Mouse (Mus musculus): ENCODE data around the gene Fkbpl. TPM values are rescaled to one million over a fixed set of nuclear protein-coding genes. Genes with fewer than 3 reads are reported as not detected.

Fkbpl gene
- total and polyA plus RNA-seq, 3 experiments = 6.4 to 7.0 TPM; not detected in 1

GRCm38 (mm10) chr17:34605609-34606008 lies 39.0 kb upstream of the Fkbpl start (continued):
- TF ChIP-seq HCFC1 (IDR thresholded peaks at IDR 0.05; ENCODE audit: low read depth, low read length) = peak; percentile 85

GRCm38 (mm10) chr17:34606186-34607039 lies 38.2 kb upstream of the Fkbpl start:
- Histone ChIP-seq H3K9ac (ENCODE audit: control insufficient read depth, low read depth, low read length, poor library complexity, severe bottlenecking) (peak overlapping the region; percentile 92), H3K79me2 (ENCODE audit: control insufficient read depth, insufficient read depth, low read length, poor library complexity) (peaks cover 53% of the 10 kb centered on the region), H3K4me3 (ENCODE audit: control insufficient read depth in 1 of 2, insufficient read depth in 1 of 2, low read depth in 2 of 2, low read length in 2 of 2) (peak overlapping the region; percentile 95 to 99), H3K27ac (ENCODE audit: control insufficient read depth, low read depth, low read length) (peak overlapping the region; percentile 39), H3K27me3 (ENCODE audit: control insufficient read depth in 1 of 2, insufficient read depth in 2 of 2, low read length in 2 of 2) (no peaks in the 10 kb centered on the region), H3K36me3 (ENCODE audit: control insufficient read depth in 1 of 2, insufficient read depth in 2 of 2, low read length in 2 of 2) (peaks cover 0 to 10% of the 10 kb centered on the region in 2 experiments; a peak in 2 of 4 replicates), H3K9me3 (replicated peaks; ENCODE audit: insufficient read depth, low read length) (no peaks in the 10 kb centered on the region), H3K4me1 (ENCODE audit: control insufficient read depth in 1 of 2, insufficient read depth in 2 of 2, low read length in 2 of 2) (peaks cover 6 to 26% of the 10 kb centered on the region in 2 experiments; a peak in 3 of 4 replicates)
- TF ChIP-seq MAFK (IDR thresholded peaks at IDR 0.05; ENCODE audit: borderline replicate concordance, low read depth, low read length) (no peak), RAD21 (IDR thresholded peaks at IDR 0.05; ENCODE audit: low read depth, low read length) (no peak), SIN3A (IDR thresholded peaks at IDR 0.05; ENCODE audit: low read length) (no peak; the same call in 1 of the 2 replicates), NRF1 (IDR thresholded peaks at IDR 0.05; ENCODE audit: insufficient read depth, low read depth, low read length, poor library complexity, severe bottlenecking) (no peak), CTCF (IDR thresholded peaks at IDR 0.05 in 2 of 3, conservative IDR thresholded peaks at IDR 0.05 in 1 of 3; ENCODE audit: control insufficient read depth in 1 of 3, insufficient read depth in 1 of 3, low read depth in 2 of 3, low read length in 3 of 3, poor library complexity in 1 of 3, severe bottlenecking in 1 of 3) (no peak), CHD1 (IDR thresholded peaks at IDR 0.05; ENCODE audit: low read depth, low read length) (no peak)
- DNase-seq (ENCODE audit: low read depth, low spot score) = no peak

GRCm38 (mm10) chr17:34607997-34608396 lies 36.6 kb upstream of the Fkbpl start:
- Histone ChIP-seq H3K36me3 (ENCODE audit: control insufficient read depth in 1 of 2, insufficient read depth in 2 of 2, low read length in 2 of 2) (peaks cover 0 to 15% of the 10 kb centered on the region in 2 experiments; a peak in 2 of 4 replicates), H3K4me1 (ENCODE audit: control insufficient read depth in 1 of 2, insufficient read depth in 2 of 2, low read length in 2 of 2) (peaks cover 9 to 31% of the 10 kb centered on the region in 2 experiments; a peak in 3 of 4 replicates), H3K79me2 (ENCODE audit: control insufficient read depth, insufficient read depth, low read length, poor library complexity) (peaks cover 43% of the 10 kb centered on the region)

More at GRCm38 (mm10) chr17:34607997-34608396, 36.6 kb upstream of the Fkbpl start:
- no peak overlapping the region for H3K4me3 ChIP-seq (ENCODE audit: control insufficient read depth in 1 of 2, insufficient read depth in 1 of 2, low read depth in 2 of 2, low read length in 2 of 2)
- no peaks in the 10 kb centered on the region for H3K9me3 ChIP-seq (replicated peaks; ENCODE audit: insufficient read depth, low read length)
- no peak for TF ChIP-seq GATA1 (IDR thresholded peaks at IDR 0.05; ENCODE audit: low read depth, low read length)
- no peak for TF ChIP-seq ZMIZ1 (IDR thresholded peaks at IDR 0.05; ENCODE audit: low read depth, low read length)
- TF ChIP-seq CHD1 (IDR thresholded peaks at IDR 0.05; ENCODE audit: low read depth, low read length) = no peak
- TF ChIP-seq POLR2A (IDR thresholded peaks at IDR 0.05; ENCODE audit: control insufficient read depth in 1 of 2, insufficient read depth in 1 of 2, low read depth in 1 of 2, low read length in 2 of 2, poor library complexity in 1 of 2) = no peak
- no peak for TF ChIP-seq HCFC1 (IDR thresholded peaks at IDR 0.05; ENCODE audit: low read depth, low read length)
- no peak for TF ChIP-seq SMC3 (IDR thresholded peaks at IDR 0.05; ENCODE audit: low read depth, low read length)
- TF ChIP-seq MEF2A (IDR thresholded peaks at IDR 0.05; ENCODE audit: extremely low read depth, insufficient replicate concordance, low read depth, low read length, poor library complexity, severe bottlenecking) = no peak
- TF ChIP-seq RCOR1 (IDR thresholded peaks at IDR 0.05; ENCODE audit: low read depth, low read length) = no peak
- TF ChIP-seq ELF1 (IDR thresholded peaks at IDR 0.05; ENCODE audit: low read depth, low read length) = no peak
- TF ChIP-seq UBTF (IDR thresholded peaks at IDR 0.05; ENCODE audit: borderline replicate concordance, insufficient read depth, low read depth, low read length) = no peak
- no peak for TF ChIP-seq NELFE (IDR thresholded peaks at IDR 0.05; ENCODE audit: low read depth, low read length)
- TF ChIP-seq ETS1 (IDR thresholded peaks at IDR 0.05; ENCODE audit: low read depth, low read length) = no peak
- TF ChIP-seq ZKSCAN1 (IDR thresholded peaks at IDR 0.05; ENCODE audit: low read depth, low read length) = no peak
- no peak for TF ChIP-seq ZNF384 (IDR thresholded peaks at IDR 0.05; ENCODE audit: low read depth, low read length)
- no peak for TF ChIP-seq POLR2AphosphoS5 (IDR thresholded peaks at IDR 0.05; ENCODE audit: borderline replicate concordance, low read depth, low read length)
- no peak for TF ChIP-seq MAFK (IDR thresholded peaks at IDR 0.05; ENCODE audit: borderline replicate concordance, low read depth, low read length)
- TF ChIP-seq E2F4 (IDR thresholded peaks at IDR 0.05; ENCODE audit: borderline replicate concordance, low read depth, low read length) = no peak
- TF ChIP-seq BHLHE40 (IDR thresholded peaks at IDR 0.05; ENCODE audit: borderline replicate concordance, low read depth, low read length) = no peak
- no peak for TF ChIP-seq MAZ (IDR thresholded peaks at IDR 0.05; ENCODE audit: low read depth, low read length)
- H3K27me3 ChIP-seq (ENCODE audit: control insufficient read depth in 1 of 2, insufficient read depth in 2 of 2, low read length in 2 of 2) = no peaks in the 10 kb centered on the region
- DNase-seq (ENCODE audit: low read depth, low spot score) = no peak
- no peak overlapping the region for H3K27ac ChIP-seq (ENCODE audit: control insufficient read depth, low read depth, low read length)
- H3K9ac ChIP-seq (ENCODE audit: control insufficient read depth, low read depth, low read length, poor library complexity, severe bottlenecking) = no peak overlapping the region
